Comparison of ENCODE assay signal across 8 mouse cellular contexts in genomic region chr2:156196302-156197128, GRCm38 (mm10). TPM values are rescaled to one million over a fixed set of nuclear protein-coding genes. Genes with fewer than 3 reads are reported as not detected.
A peak's percentile ranks its signal among the peaks of the same experiment; 100 is the strongest.
DNase-seq lines count a peak whose midpoint lies in the region; ATAC-seq and TF ChIP-seq lines count a peak whose summit lies in the region.

Gene Phf20 (plus strand): TSS chr2:156196466.

- no peaks in the 10 kb centered on the region for H3K36me3 ChIP-seq in hindbrain, postnatal 0 days (ENCODE audit: insufficient read depth, low read length)
- peaks cover 20% of the 10 kb centered on the region for H3K36me3 ChIP-seq in megakaryocyte, embryonic 14.5 days (replicated peaks; ENCODE audit: low read length)

- H3K4me3 ChIP-seq in gastrocnemius, adult 2 months: peak within 1 kb of the TSS; percentile 87
- peak within 1 kb of the TSS; percentile 56 for H3K4me3 ChIP-seq in hindbrain, postnatal 0 days (ENCODE audit: low read length)
- peak within 1 kb of the TSS; percentile 98 for H3K4me3 ChIP-seq in megakaryocyte, embryonic 14.5 days (replicated peaks)

- H3K4me2 ChIP-seq in hindbrain, postnatal 0 days (ENCODE audit: low read depth, low read length): peak within 1 kb of the TSS; percentile 81

- 0% methylated on average over 87 of the region's 88 CpGs for WGBS in hindbrain, postnatal 0 days

- H3K27me3 ChIP-seq in hindbrain, postnatal 0 days (ENCODE audit: insufficient read depth, low read length): no peaks in the 10 kb centered on the region
- H3K27me3 ChIP-seq in megakaryocyte, embryonic 14.5 days (replicated peaks): no peaks in the 10 kb centered on the region

- no peaks in the 10 kb centered on the region for H3K9me3 ChIP-seq in hindbrain, postnatal 0 days (ENCODE audit: low read length)
- H3K9me3 ChIP-seq in megakaryocyte, embryonic 14.5 days: no peaks in the 10 kb centered on the region

- H3K27ac ChIP-seq in gastrocnemius, adult 2 months: peak within 1 kb of the TSS; percentile 98
- H3K27ac ChIP-seq in hindbrain, postnatal 0 days: peak within 1 kb of the TSS; percentile 98

- TF ChIP-seq CTCF in gastrocnemius, adult 2 months (IDR thresholded peaks at IDR 0.05): no peak
- no peak for TF ChIP-seq CTCF in hindbrain, postnatal 0 days (IDR thresholded peaks at IDR 0.05; ENCODE audit: low read depth)

- intact Hi-C loops in gastrocnemius, adult 2 months (cut with DNase I): loop anchor here (2.0 kb wide), 1 partner anchor 16 kb away; the partner anchor contains the start of gene Rbm39

- DNase-seq in WW6 (ENCODE audit: low read depth, low spot score): peak; percentile 86
- peak; percentile 98 for DNase-seq in cerebellum, postnatal 4 days (ENCODE audit: low spot score in 2 of 2)
- DNase-seq in gastrocnemius, adult 2 months: peak; percentile 99
- peak; percentile 97 for DNase-seq in hindbrain, postnatal 0 days (ENCODE audit: low spot score)
- DNase-seq in left cerebral cortex, adult 8-10 months (ENCODE audit: low spot score in 2 of 2): peak; percentile 91 to 98
- peak; percentile 98 for DNase-seq in right cerebral cortex, postnatal 10 days (ENCODE audit: low spot score in 2 of 2)
- DNase-seq in urinary bladder, postnatal 25 days (ENCODE audit: low spot score): peak; percentile 98

- H3K9ac ChIP-seq in hindbrain, postnatal 0 days (replicated peaks; ENCODE audit: low read length): peak within 1 kb of the TSS; percentile 85

- no peaks in the 10 kb centered on the region for H3K4me1 ChIP-seq in hindbrain, postnatal 0 days (ENCODE audit: insufficient read depth, low read length)
- H3K4me1 ChIP-seq in megakaryocyte, embryonic 14.5 days: peaks cover 53% of the 10 kb centered on the region

- peak; percentile 99 for ATAC-seq in hindbrain, postnatal 0 days

RNA-seq across cellular contexts. Expression of gene Phf20, which starts in this region (rescaled TPM):
- 10 to 100 TPM; 30.8 to 31.4 TPM for total RNA-seq in gastrocnemius, adult 2 months (2021)
- 27.3 and 31.0 TPM in 2 replicates for total RNA-seq in hindbrain, postnatal 0 days (2014; rRNA removed)
- polyA plus RNA-seq in hindbrain, postnatal 0 days (2015; fragmentation: Nextera tagmentation; extraction: Ambion mirVana): 100 and 105 TPM in 2 replicates
- 10 to 100 TPM; 72.9 to 93.9 (median 80.2) TPM for total RNA-seq in left cerebral cortex, adult 8-10 months (2022)
- polyA plus RNA-seq in megakaryocyte, embryonic 14.5 days (2012; ENCODE audit: insufficient read depth, low replicate concordance): 31.7 and 56.9 TPM in 2 replicates

Comparison
In these comparisons a context has a peak if more than half of its experiments do, and no peak if none do; other contexts are left out.
1. Peak in every context shown above with its lines: DNase-seq, ATAC-seq, H3K4me3 ChIP-seq and H3K27ac ChIP-seq.